Mouse (Mus musculus) c-Kit-positive CD71-negative TER-119-negative erythroid progenitor cells, embryonic 14.5 days (primary cell): ENCODE data around the gene Ilf3.

Source experiments
- DNase-seq: peaks from one replicate; pipeline ENCODE4 v3.0.0-alpha.2; 2013; ENCODE audit warnings: low read depth

The Ilf3 gene

GRCm38 (mm10) chr9:21340411-21340810, 27.3 kb upstream of the Ilf3 start:
- no peak for DNase-seq

- DNase-seq: no peak
Observed at GRCm38 (mm10) chr9:21346627-21347365, 20.9 kb upstream of the Ilf3 start.

- no peak for DNase-seq
Observed at GRCm38 (mm10) chr9:21348152-21348551, 19.5 kb upstream of the Ilf3 start.

GRCm38 (mm10) chr9:21351178-21351577, 16.5 kb upstream of the Ilf3 start:
- no peak for DNase-seq

- DNase-seq: no peak
Observed at GRCm38 (mm10) chr9:21351702-21352377, 15.8 kb upstream of the Ilf3 start.

GRCm38 (mm10) chr9:21352463-21353372, 15.0 kb upstream of the Ilf3 start:
- no peak for DNase-seq

- no peak for DNase-seq
Observed at GRCm38 (mm10) chr9:21353373-21353686, 14.3 kb upstream of the Ilf3 start.

- no peak for DNase-seq
Observed at GRCm38 (mm10) chr9:21354796-21355195, 12.9 kb upstream of the Ilf3 start.

- DNase-seq: peak; percentile 68
Observed at GRCm38 (mm10) chr9:21356981-21357718, 10.5 kb upstream of the Ilf3 start.

GRCm38 (mm10) chr9:21366541-21367220, 990 bp upstream of the Ilf3 start:
- DNase-seq: peak; percentile 70

- peak; percentile 63 for DNase-seq
Observed at GRCm38 (mm10) chr9:21368131-21368584, 487 bp downstream of the Ilf3 start.

- DNase-seq: no peak
Observed at GRCm38 (mm10) chr9:21369080-21369479, 1.4 kb downstream of the Ilf3 start.

GRCm38 (mm10) chr9:21370876-21371275, 3.2 kb downstream of the Ilf3 start:
- no peak for DNase-seq

GRCm38 (mm10) chr9:21372508-21372907, 4.8 kb downstream of the Ilf3 start:
- DNase-seq: no peak

GRCm38 (mm10) chr9:21379195-21379594, 11.5 kb downstream of the Ilf3 start:
- no peak for DNase-seq

GRCm38 (mm10) chr9:21380868-21381267, 13.2 kb downstream of the Ilf3 start:
- no peak for DNase-seq

GRCm38 (mm10) chr9:21383966-21384365, 16.3 kb downstream of the Ilf3 start:
- no peak for DNase-seq

GRCm38 (mm10) chr9:21392646-21393175, 25.0 kb downstream of the Ilf3 start:
- no peak for DNase-seq

GRCm38 (mm10) chr9:21395692-21396091, 28.0 kb downstream of the Ilf3 start:
- no peak for DNase-seq

GRCm38 (mm10) chr9:21397170-21397569, 29.5 kb downstream of the Ilf3 start:
- no peak for DNase-seq

GRCm38 (mm10) chr9:21401042-21401441, 33.4 kb downstream of the Ilf3 start:
- DNase-seq: no peak
